Mouse (Mus musculus): ENCODE results near the gene Cd209c. TPM values are rescaled to one million over a fixed set of nuclear protein-coding genes. Genes with fewer than 3 reads are reported as not detected.

Cd209c gene
- total RNA-seq (2021): under 1 TPM in 1 of 2 experiments, not detected in 1; 0.21 TPM

GRCm38 (mm10) chr8:3954646-3955045 lies at the start of gene Cd209c:
Cd209c (minus strand) TSS chr8:3954746.
- DNase-seq (ENCODE audit: low spot score in 2 of 2): no peak
- intact Hi-C loops (cut with DNase I): no loop called here

GRCm38 (mm10) chr8:3994219-3994618 lies 39.7 kb upstream of the Cd209c start:
- DNase-seq (ENCODE audit: low spot score in 2 of 2): no peak

GRCm38 (mm10) chr8:3956037-3956436 lies 1.5 kb upstream of the Cd209c start:
- peak in 1 of 2 experiments; percentile 2 for DNase-seq (ENCODE audit: low spot score in 2 of 2)
- intact Hi-C loops (cut with DNase I): loop anchor here (1.0 kb wide), 1 partner anchor 238 kb away; no protein-coding TSS in a partner anchor

More at GRCm38 (mm10) chr8:3994219-3994618, 39.7 kb upstream of the Cd209c start:
- intact Hi-C loops (cut with DNase I): no loop called here

- intact Hi-C loops (cut with DNase I): no loop called here
- DNase-seq (ENCODE audit: low spot score in 2 of 2): no peak
Measured at GRCm38 (mm10) chr8:3940023-3940422, 14.5 kb downstream of the Cd209c start.

GRCm38 (mm10) chr8:3926744-3927143 lies 27.8 kb downstream of the Cd209c start, which contains the start of gene Cd209b:
Cd209b (minus strand) TSS chr8:3926844.
- intact Hi-C loops (cut with DNase I): no loop called here
- DNase-seq (ENCODE audit: low spot score in 2 of 2): no peak

Other genes starting within 250 kb of the Cd209c start
- gene Clec4g, start 234.1 kb downstream of the Cd209c start, total RNA-seq (2021): not detected
- under 1 TPM in 1 of 2 experiments, not detected in 1; 0.48 TPM for gene Cd209a, start 205.8 kb downstream of the Cd209c start, total RNA-seq (2021)
- not detected for gene Cd209e, start 100.4 kb downstream of the Cd209c start, total RNA-seq (2021)
- not detected for gene Cd209d, start 76.2 kb downstream of the Cd209c start, total RNA-seq (2021)
- under 1 TPM; 0.50 to 0.57 TPM for gene Cd209b, start 27.9 kb downstream of the Cd209c start, total RNA-seq (2021)
- gene Cd209f, start 151.1 kb upstream of the Cd209c start, total RNA-seq (2021): under 1 TPM in 1 of 2 experiments, not detected in 1; 0.48 TPM
- not detected for gene Cd209g, start 179.4 kb upstream of the Cd209c start, total RNA-seq (2021)
- 100 to 1,000 TPM; 106 to 108 TPM for gene Evi5l, start 211.8 kb upstream of the Cd209c start, total RNA-seq (2021)

Measured in left cerebral cortex, postnatal 25 days (tissue).